Mouse (Mus musculus) kidney, postnatal 4 days (tissue): ENCODE data around the gene Bend6.
"Not testable (repeated sequence)": the region's sequence is repeated elsewhere in the genome, so short reads cannot be mapped to it uniquely, and the experiment has no call there.

Experiments used
- DNase-seq, 2 experiments: peaks; one replicate each; pipeline ENCODE4 v3.0.0; 2021; ENCODE audit warnings: mixed read lengths in 2 of 2

Bend6 gene

GRCm38 (mm10) chr1:33906927-33907326 is 689 bp downstream of the Bend6 start:
- peak; percentile 14 to 35 for DNase-seq

GRCm38 (mm10) chr1:33906216-33906615 is 1.4 kb downstream of the Bend6 start:
- no peak for DNase-seq

- peak; percentile 40 to 59 for DNase-seq
These were observed 4.0 kb downstream of the Bend6 start for GRCm38 (mm10) chr1:33903587-33903986.

GRCm38 (mm10) chr1:33900175-33900574 is 7.4 kb downstream of the Bend6 start:
- no peak for DNase-seq

GRCm38 (mm10) chr1:33898373-33898772 is 9.2 kb downstream of the Bend6 start:
- DNase-seq = no peak

- DNase-seq = no peak
These were observed 10.2 kb downstream of the Bend6 start for GRCm38 (mm10) chr1:33897426-33897825.

GRCm38 (mm10) chr1:33896666-33897065 is 10.9 kb downstream of the Bend6 start:
- no peak for DNase-seq

GRCm38 (mm10) chr1:33896116-33896515 is 11.5 kb downstream of the Bend6 start:
- no peak for DNase-seq

GRCm38 (mm10) chr1:33892784-33893183 is 14.8 kb downstream of the Bend6 start:
- DNase-seq = peak; percentile 59 to 66

GRCm38 (mm10) chr1:33883102-33883839 is 24.3 kb downstream of the Bend6 start:
- peak; percentile 21 to 50 for DNase-seq

- no peak for DNase-seq
These were observed 29.4 kb downstream of the Bend6 start for GRCm38 (mm10) chr1:33878170-33878569.

- no peak for DNase-seq
These were observed 31.2 kb downstream of the Bend6 start for GRCm38 (mm10) chr1:33876416-33876815.

GRCm38 (mm10) chr1:33875691-33876090 is 31.9 kb downstream of the Bend6 start:
- DNase-seq = peak; percentile 22 to 51

- no peak for DNase-seq
These were observed 34.1 kb downstream of the Bend6 start for GRCm38 (mm10) chr1:33873561-33873960.

GRCm38 (mm10) chr1:33869437-33869836 is 38.2 kb downstream of the Bend6 start:
- DNase-seq = no peak

GRCm38 (mm10) chr1:33869031-33869430 is 38.6 kb downstream of the Bend6 start:
- no peak for DNase-seq

- no peak for DNase-seq
These were observed 60.8 kb downstream of the Bend6 start for GRCm38 (mm10) chr1:33846807-33847206.

- no peak for DNase-seq
These were observed 63.8 kb downstream of the Bend6 start for GRCm38 (mm10) chr1:33843823-33844222.

- DNase-seq = not testable (repeated sequence)
These were observed 68.7 kb downstream of the Bend6 start for GRCm38 (mm10) chr1:33838952-33839351.

- DNase-seq = no peak
These were observed 77.0 kb downstream of the Bend6 start for GRCm38 (mm10) chr1:33830586-33830985.

GRCm38 (mm10) chr1:33817931-33818330 is 89.7 kb downstream of the Bend6 start:
- DNase-seq = no peak

GRCm38 (mm10) chr1:33813868-33814794 is 93.5 kb downstream of the Bend6 start, which contains the start of gene Zfp451:
Zfp451 (minus strand) TSS chr1:33814595.
- peak; percentile 94 to 96 for DNase-seq

- DNase-seq = no peak
These were observed 94.1 kb downstream of the Bend6 start for GRCm38 (mm10) chr1:33813495-33813867.

- no peak for DNase-seq
These were observed 104.3 kb downstream of the Bend6 start for GRCm38 (mm10) chr1:33803323-33803722.
